In the genomic region with DNA sequence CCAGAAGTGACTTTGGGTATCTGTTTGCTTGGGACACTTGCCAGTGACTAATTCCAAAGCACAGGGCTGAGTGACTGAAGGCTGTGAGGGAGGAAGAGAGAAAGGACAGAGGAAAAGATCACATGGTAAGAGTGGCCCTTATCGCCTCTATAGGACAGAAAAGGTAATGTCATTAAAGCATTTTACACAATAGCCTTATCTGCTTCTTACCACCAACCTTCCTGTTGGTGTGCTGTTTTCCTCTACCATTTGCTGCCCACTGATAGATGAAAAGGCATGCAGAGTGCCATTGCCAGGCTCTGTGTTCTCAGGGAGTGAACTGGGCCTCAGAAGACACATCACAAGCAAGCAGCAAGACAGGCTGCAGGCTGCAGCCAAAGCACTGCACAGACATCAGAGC, we compare ENCODE assay signal across 28 mouse cellular contexts.
DNase-seq lines count a peak whose midpoint lies in the region; ATAC-seq lines count a peak whose summit lies in the region.
"Had no signal": no experiment of that assay in that cellular context is flagged by ENCODE, and none has a peak within 500 bp of the region (broad histone marks: within the 10 kb centered on the region; RNA-seq: fewer than 3 reads in every experiment).

No protein-coding gene starts in this region.

- no peak overlapping the region for H3K27ac ChIP-seq in hindbrain, embryonic 14.5 days
- H3K27ac ChIP-seq in hindbrain, embryonic 10.5 days: no peak overlapping the region
- H3K27ac ChIP-seq: forebrain, embryonic 10.5 days; gastrocnemius, adult 2 months; hindbrain, embryonic 12.5 days had no signal

- H3K27me3 ChIP-seq in hindbrain, embryonic 14.5 days (ENCODE audit: control insufficient read depth, insufficient read depth, low read length): no peaks in the 10 kb centered on the region
- no peaks in the 10 kb centered on the region for H3K27me3 ChIP-seq in hindbrain, embryonic 10.5 days (ENCODE audit: insufficient read depth, poor library complexity, severe bottlenecking)
- H3K27me3 ChIP-seq: CH12.LX; hindbrain, embryonic 12.5 days had no signal

- ATAC-seq in cerebellum, adult (ENCODE audit: insufficient number of reproducible peaks, low FRiP score, low TSS enrichment): no peak
- no peak for ATAC-seq in hindbrain, embryonic 14.5 days (ENCODE audit: low FRiP score)
- peak; percentile 48 for ATAC-seq in megakaryocyte progenitor cell, adult 5-6 weeks (replicated peaks; ENCODE audit: poor library complexity)
- ATAC-seq in megakaryocyte, adult 5-6 weeks (ENCODE audit: poor library complexity, severe bottlenecking): no peak
- ATAC-seq: forebrain, embryonic 14.5 days; hindbrain, embryonic 16.5 days; inflammation-experienced regulatory T-cells, adult 6 months; intestine, embryonic 16.5 days; Patski had no signal

- no peaks in the 10 kb centered on the region for H3K9me3 ChIP-seq in hindbrain, embryonic 14.5 days (ENCODE audit: control insufficient read depth, low read length)
- no peaks in the 10 kb centered on the region for H3K9me3 ChIP-seq in hindbrain, embryonic 10.5 days
- H3K9me3 ChIP-seq: forebrain, embryonic 10.5 days; G1E; hindbrain, embryonic 12.5 days had no signal

- intact Hi-C loops in left cerebral cortex, postnatal 4 days (cut with DNase I): no loop called here

- H3K9ac ChIP-seq in hindbrain, embryonic 14.5 days: no peak overlapping the region
- H3K9ac ChIP-seq: hindbrain, embryonic 12.5 days had no signal

- no peaks in the 10 kb centered on the region for H3K4me1 ChIP-seq in hindbrain, embryonic 14.5 days (replicated peaks; ENCODE audit: control insufficient read depth, insufficient read depth, low read length)
- H3K4me1 ChIP-seq in hindbrain, embryonic 10.5 days (replicated peaks): no peaks in the 10 kb centered on the region
- H3K4me1 ChIP-seq: forebrain, embryonic 10.5 days; hindbrain, embryonic 12.5 days had no signal

- 86% methylated on average over 1 of the region's 1 CpGs for WGBS in hindbrain, embryonic 14.5 days
- WGBS in hindbrain, embryonic 10.5 days: 57% methylated on average over 1 of the region's 1 CpGs

- H3K4me3 ChIP-seq in hindbrain, embryonic 14.5 days (replicated peaks; ENCODE audit: low read length): no peak overlapping the region
- no peak overlapping the region for H3K4me3 ChIP-seq in hindbrain, embryonic 10.5 days
- H3K4me3 ChIP-seq: forebrain, embryonic 10.5 days; gastrocnemius, adult 2 months; hindbrain, embryonic 12.5 days had no signal

- DNase-seq in cerebellum, postnatal 10 days: peak; percentile 11 to 42
- peak; percentile 21 for DNase-seq in hindbrain, embryonic 14.5 days (ENCODE audit: low spot score)
- no peak for DNase-seq in hindbrain, embryonic 10.5 days (ENCODE audit: low spot score)
- peak; percentile 6 for DNase-seq in left cerebral cortex, postnatal 4 days
- DNase-seq in left cerebral cortex, adult 11 months (ENCODE audit: low spot score): no peak
- DNase-seq: adrenal gland, postnatal 10 days; adrenal gland, postnatal 36 days; B cell, adult 2 months; cerebellum, adult 2 months; cerebellum, adult 9-11 months; cerebellum, postnatal 36 days; gastrocnemius, adult 2 months; gastrocnemius, postnatal 14 days; heart, adult 11 months; kidney, adult 18-20 months had no signal

- no peak overlapping the region for H3K4me2 ChIP-seq in hindbrain, embryonic 14.5 days (replicated peaks)
- H3K4me2 ChIP-seq: heart, embryonic 11.5 days; hindbrain, embryonic 12.5 days had no signal

- no peaks in the 10 kb centered on the region for H3K36me3 ChIP-seq in hindbrain, embryonic 14.5 days (replicated peaks; ENCODE audit: control insufficient read depth, insufficient read depth)
- H3K36me3 ChIP-seq in hindbrain, embryonic 10.5 days: no peaks in the 10 kb centered on the region
- H3K36me3 ChIP-seq: forebrain, embryonic 10.5 days; G1E; hindbrain, embryonic 12.5 days had no signal

Comparison
In these comparisons a context has a peak if more than half of its experiments do, and no peak if none do; other contexts are left out.
1. DNase-seq: peak in cerebellum, postnatal 10 days (2 of 2), hindbrain, embryonic 14.5 days (single experiment) and left cerebral cortex, postnatal 4 days (single experiment); none in hindbrain, embryonic 10.5 days (single experiment) and left cerebral cortex, adult 11 months (single experiment).